Mouse (Mus musculus) embryonic facial prominence, embryonic 15.5 days (tissue): ENCODE measurements around the gene Btbd1. TPM values are rescaled to one million over a fixed set of nuclear protein-coding genes. Genes with fewer than 3 reads are reported as not detected.

Experiments used
- ATAC-seq: fragments of 200-750 bp; cut with Nextera tagmentation; 2 replicates; pipeline ENCODE4 v1.8.0; 2017; ENCODE audit warnings: low read depth, moderate TSS enrichment; ENCODE audit not compliant: insufficient number of reproducible peaks, low FRiP score, low TSS enrichment
- H3K27ac ChIP-seq: fragments of 300-500 bp; sonication (generic); replicated peaks from 2 replicates; pipeline ENCODE4 v1.5.1; 2015; ENCODE audit warnings: mild to moderate bottlenecking, inconsistent platforms
- H3K27me3 ChIP-seq: fragments of 300-500 bp; sonication (generic); 2 replicates; pipeline ENCODE4 v1.6.1; 2015; ENCODE audit warnings: inconsistent platforms
- H3K36me3 ChIP-seq: fragments of 300-500 bp; sonication (generic); 2 replicates; pipeline ENCODE4 v1.6.1; 2015; ENCODE audit warnings: mild to moderate bottlenecking, inconsistent platforms
- H3K4me1 ChIP-seq: fragments of 300-500 bp; sonication (generic); 2 replicates; pipeline ENCODE4 v1.6.1; 2015; ENCODE audit warnings: inconsistent platforms
- H3K4me2 ChIP-seq: fragments of 300-500 bp; sonication (generic); replicated peaks from 2 replicates; pipeline ENCODE4 v1.6.1; 2015; ENCODE audit warnings: mild to moderate bottlenecking, inconsistent platforms
- H3K4me3 ChIP-seq: fragments of 300-500 bp; sonication (generic); replicated peaks from 2 replicates; pipeline ENCODE4 v1.5.1; 2015; ENCODE audit warnings: mild to moderate bottlenecking, inconsistent platforms
- H3K9ac ChIP-seq: fragments of 300-500 bp; sonication (generic); 2 replicates; pipeline ENCODE4 v1.6.1; 2015; ENCODE audit warnings: inconsistent platforms
- H3K9me3 ChIP-seq: fragments of 300-500 bp; sonication (generic); replicated peaks from 2 replicates; pipeline ENCODE4 v1.6.1; 2016; ENCODE audit warnings: inconsistent platforms
- WGBS: fragments of 180-500 bp; shearing (Covaris S2); methylation state at CpG from one replicate; pipeline ENCODE4 v1.1.7; 2015; 5-methylcytosine and 5-hydroxymethylcytosine counted together
- polyA plus RNA-seq: library from polyadenylated mRNA; unstranded; fragments of >200 nt; fragmentation: Nextera tagmentation; extraction: Ambion mirVana; gene quantifications from 2 replicates; pipeline ENCODE4 v1.2.1, GENCODE M21; 2015

Gene Btbd1
- polyA plus RNA-seq, 1 experiment from 2014 or later, result 60.7 TPM

DNA sequence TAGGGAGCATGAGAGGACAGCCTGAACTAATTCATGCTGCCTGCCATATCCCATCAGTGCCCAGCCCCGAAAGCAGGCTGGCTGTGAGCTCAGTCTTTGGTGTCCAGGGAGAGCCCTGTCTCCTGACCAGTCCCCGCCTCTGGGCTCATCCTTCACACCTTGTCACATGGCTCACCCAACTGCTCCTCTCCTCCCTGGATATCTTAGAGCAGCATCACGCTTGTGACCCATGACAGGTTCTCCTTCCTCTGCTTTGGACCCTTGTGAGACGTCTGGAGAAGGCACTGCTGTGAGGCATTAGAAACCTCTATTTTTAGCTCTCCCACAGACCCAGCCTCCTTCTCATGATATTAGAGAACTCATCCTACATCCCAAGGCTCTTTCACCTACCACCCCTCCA, 32.7 kb upstream of the Btbd1 start:
- H3K4me3 ChIP-seq, result no peak overlapping the region
- peaks cover 47% of the 10 kb centered on the region for H3K27me3 ChIP-seq
- H3K9ac ChIP-seq, result no peak overlapping the region
- H3K27ac ChIP-seq, result no peak overlapping the region
- no peak for ATAC-seq
- H3K36me3 ChIP-seq, result no peaks in the 10 kb centered on the region
- H3K9me3 ChIP-seq, result no peaks in the 10 kb centered on the region
- H3K4me1 ChIP-seq, result peaks cover 20% of the 10 kb centered on the region
- no peak overlapping the region for H3K4me2 ChIP-seq
- 63% methylated on average over 4 of the region's 4 CpGs for WGBS

DNA sequence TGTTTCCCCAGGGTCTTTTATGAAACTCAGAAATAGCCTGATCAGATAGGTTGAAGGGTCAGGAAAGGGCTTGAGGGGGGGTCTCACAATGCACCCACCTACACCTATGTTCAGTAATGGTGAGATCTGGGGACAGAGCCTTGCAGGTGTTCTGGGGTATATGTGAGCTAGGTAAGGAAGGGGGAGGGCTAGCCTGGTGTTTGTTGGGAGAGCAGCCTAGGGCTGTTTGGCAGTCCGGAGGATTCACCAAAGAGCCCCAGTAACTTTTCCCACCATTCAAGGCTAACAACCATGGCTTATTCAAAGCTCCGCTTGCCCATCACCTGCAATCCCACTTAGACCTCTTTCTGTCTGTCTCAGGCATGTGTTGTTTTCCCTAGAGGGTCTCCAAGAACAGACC, 32.2 kb upstream of the Btbd1 start:
- WGBS, result 79% methylated on average over 2 of the region's 2 CpGs
- Histone ChIP-seq H3K4me3 (no peak overlapping the region), H3K27ac (no peak overlapping the region), H3K4me2 (no peak overlapping the region), H3K27me3 (peaks cover 51% of the 10 kb centered on the region), H3K9me3 (no peaks in the 10 kb centered on the region), H3K36me3 (no peaks in the 10 kb centered on the region), H3K4me1 (peaks cover 20% of the 10 kb centered on the region), H3K9ac (no peak overlapping the region)
- no peak for ATAC-seq

GRCm38 (mm10) chr7:81860996-81861395, 31.8 kb upstream of the Btbd1 start:
- H3K27ac ChIP-seq, result no peak overlapping the region; the same call in 1 of the 2 replicates
- no peak overlapping the region for H3K4me3 ChIP-seq
- 72% methylated on average over 5 of the region's 5 CpGs for WGBS
- H3K27me3 ChIP-seq, result peaks cover 52% of the 10 kb centered on the region
- no peak overlapping the region for H3K4me2 ChIP-seq
- H3K4me1 ChIP-seq, result peaks cover 20% of the 10 kb centered on the region
- H3K9me3 ChIP-seq, result no peaks in the 10 kb centered on the region
- no peak overlapping the region for H3K9ac ChIP-seq
- ATAC-seq, result no peak
- H3K36me3 ChIP-seq, result no peaks in the 10 kb centered on the region

GRCm38 (mm10) chr7:81860071-81860470, 30.8 kb upstream of the Btbd1 start:
- no peak overlapping the region for H3K27ac ChIP-seq
- no peaks in the 10 kb centered on the region for H3K36me3 ChIP-seq
- H3K4me1 ChIP-seq, result peaks cover 20% of the 10 kb centered on the region
- H3K27me3 ChIP-seq, result peaks cover 52% of the 10 kb centered on the region
- H3K4me3 ChIP-seq, result peak overlapping the region; percentile 61
- H3K9me3 ChIP-seq, result no peaks in the 10 kb centered on the region
- H3K9ac ChIP-seq, result no peak overlapping the region
- ATAC-seq, result no peak
- WGBS, result 44% methylated on average over 11 of the region's 11 CpGs
- peak overlapping the region; percentile 99 for H3K4me2 ChIP-seq

DNA sequence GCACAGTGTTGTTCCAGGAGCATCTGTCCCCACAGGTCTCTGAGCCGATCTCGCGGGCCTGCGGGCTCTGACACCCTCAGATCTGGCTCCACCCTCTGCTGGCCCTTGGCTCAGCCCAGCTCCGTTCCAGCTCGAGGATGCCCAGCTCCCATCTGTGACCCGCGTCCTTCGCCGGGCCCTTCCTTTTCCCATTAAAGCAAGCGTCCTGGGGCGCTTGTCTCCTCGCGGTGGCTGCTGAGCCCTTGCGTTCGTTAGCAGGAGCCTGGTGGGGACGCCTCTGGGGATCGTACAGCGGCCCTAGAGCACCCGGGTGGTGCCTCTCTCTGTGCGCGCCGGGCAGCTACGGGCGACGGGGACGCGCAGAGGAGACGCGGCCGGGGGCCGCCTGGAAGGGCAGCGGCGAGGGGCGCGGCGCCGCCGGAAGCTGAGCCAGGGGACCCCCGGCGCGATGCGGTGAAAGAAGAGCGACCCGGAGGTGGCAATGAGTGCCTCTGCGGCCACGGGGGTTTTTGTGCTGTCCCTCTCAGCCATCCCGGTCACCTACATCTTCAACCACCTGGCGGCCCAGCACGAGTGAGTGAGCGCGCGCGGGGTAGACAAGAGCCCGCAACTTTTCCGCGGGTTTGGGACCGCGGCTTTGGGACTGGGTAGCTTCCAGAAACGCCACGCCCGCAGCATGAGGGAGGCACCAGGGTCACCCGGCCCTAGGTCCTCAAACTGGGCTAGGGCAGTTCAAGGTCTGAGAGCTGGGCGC, 29.9 kb upstream of the Btbd1 start, which contains the start of gene Tm6sf1:
Gene Tm6sf1, plus strand, starts transcription at position 34 of the 754 bp plus-strand sequence.
- Histone ChIP-seq H3K27ac (peak within 1 kb of the TSS; percentile 44), H3K36me3 (no peaks in the 10 kb centered on the region), H3K4me1 (peaks cover 20% of the 10 kb centered on the region), H3K27me3 (peaks cover 52% of the 10 kb centered on the region), H3K4me3 (peak within 1 kb of the TSS; percentile 61), H3K9me3 (no peaks in the 10 kb centered on the region), H3K9ac (peak within 1 kb of the TSS; percentile 59), H3K4me2 (peak within 1 kb of the TSS; percentile 99)
- WGBS, result under 1% methylated on average over 64 of the region's 64 CpGs
- ATAC-seq, result peak; percentile 59; the same call in 1 of the 2 replicates

- no peak for ATAC-seq
- 17% methylated on average over 9 of the region's 9 CpGs for WGBS
Observed at GRCm38 (mm10) chr7:81858236-81858635, 29.0 kb upstream of the Btbd1 start.

DNA sequence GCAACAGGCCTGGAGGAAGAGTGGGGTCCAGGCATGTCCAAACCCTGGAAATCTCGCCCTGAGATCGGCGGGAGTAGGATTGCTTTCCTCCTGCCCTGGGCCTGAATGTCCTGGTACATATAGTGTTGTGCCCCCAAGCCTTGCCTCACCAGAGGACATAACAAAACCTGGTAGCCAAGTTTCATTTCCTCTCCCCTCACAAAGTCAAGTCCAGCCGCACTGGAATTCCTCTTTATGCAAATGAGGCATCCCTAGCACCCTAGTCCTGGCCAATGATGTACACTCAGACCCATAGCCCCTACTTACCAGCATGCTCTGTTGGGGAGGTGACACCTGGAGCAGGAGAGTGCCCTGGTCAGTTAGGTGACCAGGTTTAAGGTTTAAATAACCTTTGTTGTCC, 27.0 kb upstream of the Btbd1 start:
- ATAC-seq, result no peak
- 61% methylated on average over 4 of the region's 4 CpGs for WGBS
- no peak overlapping the region for H3K4me2 ChIP-seq
- no peaks in the 10 kb centered on the region for H3K36me3 ChIP-seq
- H3K4me3 ChIP-seq, result no peak overlapping the region
- H3K4me1 ChIP-seq, result peaks cover 20% of the 10 kb centered on the region
- no peak overlapping the region for H3K27ac ChIP-seq
- H3K9ac ChIP-seq, result no peak overlapping the region
- peaks cover 46% of the 10 kb centered on the region for H3K27me3 ChIP-seq
- H3K9me3 ChIP-seq, result no peaks in the 10 kb centered on the region

More at GRCm38 (mm10) chr7:81858236-81858635, 29.0 kb upstream of the Btbd1 start:
- Histone ChIP-seq H3K36me3 (no peaks in the 10 kb centered on the region), H3K9me3 (no peaks in the 10 kb centered on the region), H3K4me3 (peak overlapping the region; percentile 61; the same call in 1 of the 2 replicates), H3K27me3 (peaks cover 52% of the 10 kb centered on the region), H3K9ac (no peak overlapping the region), H3K27ac (no peak overlapping the region), H3K4me1 (peaks cover 20% of the 10 kb centered on the region), H3K4me2 (no peak overlapping the region)

DNA sequence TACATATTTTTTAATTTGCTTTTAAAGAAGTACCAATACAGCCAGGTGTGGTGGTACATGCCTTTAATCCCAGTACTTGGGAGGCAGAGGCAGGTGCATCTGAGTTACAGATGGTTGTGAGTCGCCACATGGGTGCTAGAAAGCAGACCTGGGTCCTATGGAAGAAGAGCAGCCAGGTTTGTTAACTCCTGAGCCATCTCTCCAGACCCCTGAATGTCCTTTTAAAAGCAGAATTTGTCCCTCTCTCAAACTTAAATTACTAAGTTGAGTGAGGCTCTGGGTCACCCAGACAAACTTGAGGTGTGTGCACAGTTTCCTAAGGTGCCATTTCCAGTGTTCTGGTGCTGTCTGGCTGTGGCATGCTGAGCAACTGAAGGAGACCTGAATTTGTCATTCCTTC, 26.5 kb upstream of the Btbd1 start, which contains the start of gene Gm10160:
Gene Gm10160, minus strand, starts transcription at position 101 of the 400 bp plus-strand sequence.
- WGBS, result 74% methylated on average over 1 of the region's 1 CpGs
- H3K27me3 ChIP-seq, result peaks cover 42% of the 10 kb centered on the region
- ATAC-seq, result no peak

GRCm38 (mm10) chr7:81854568-81855307, 25.5 kb upstream of the Btbd1 start:
- H3K9me3 ChIP-seq, result no peaks in the 10 kb centered on the region
- no peak overlapping the region for H3K4me3 ChIP-seq
- H3K27me3 ChIP-seq, result peaks cover 33% of the 10 kb centered on the region
- 67% methylated on average over 8 of the region's 8 CpGs for WGBS
- no peak overlapping the region for H3K9ac ChIP-seq
- H3K4me2 ChIP-seq, result no peak overlapping the region
- H3K4me1 ChIP-seq, result peaks cover 13% of the 10 kb centered on the region
- H3K36me3 ChIP-seq, result no peaks in the 10 kb centered on the region
- no peak overlapping the region; the same call in 1 of the 2 replicates for H3K27ac ChIP-seq
- ATAC-seq, result no peak; the same call in 1 of the 2 replicates

More for the DNA sequence above, 26.5 kb upstream of the Btbd1 start, which contains the start of gene Gm10160:
- Histone ChIP-seq H3K9ac (no peak within 1 kb of the TSS), H3K36me3 (no peaks in the 10 kb centered on the region), H3K27ac (no peak within 1 kb of the TSS), H3K9me3 (no peaks in the 10 kb centered on the region), H3K4me1 (peaks cover 20% of the 10 kb centered on the region), H3K4me3 (no peak within 1 kb of the TSS), H3K4me2 (no peak within 1 kb of the TSS)

- no peak for ATAC-seq
- Histone ChIP-seq H3K9ac (no peak overlapping the region), H3K27me3 (peaks cover 3% of the 10 kb centered on the region)
Observed at GRCm38 (mm10) chr7:81851706-81852105, 22.5 kb upstream of the Btbd1 start.

DNA sequence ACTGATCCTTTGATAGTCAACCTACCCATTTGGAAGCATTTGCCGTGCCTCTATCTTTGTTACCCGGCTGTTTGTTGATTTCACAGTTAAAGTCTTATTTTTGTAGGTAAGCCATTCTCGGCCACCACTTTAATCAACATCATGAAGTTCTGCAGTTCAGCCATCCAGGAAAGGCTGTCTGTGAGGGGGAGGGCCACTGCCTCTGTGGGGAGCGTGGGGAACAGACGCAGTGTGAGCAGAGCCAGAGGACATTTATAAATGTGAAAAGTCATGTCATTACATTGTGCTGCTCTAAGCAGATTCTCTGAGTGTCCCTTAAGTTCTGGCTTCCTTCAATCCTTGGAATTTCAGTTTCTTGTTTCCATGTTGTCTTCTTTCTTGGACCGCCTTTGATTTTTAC, 20.9 kb upstream of the Btbd1 start:
- H3K9ac ChIP-seq, result no peak overlapping the region
- no peak for ATAC-seq
- H3K4me3 ChIP-seq, result no peak overlapping the region
- 78% methylated on average over 6 of the region's 6 CpGs for WGBS
- no peaks in the 10 kb centered on the region for H3K36me3 ChIP-seq
- H3K4me1 ChIP-seq, result no peaks in the 10 kb centered on the region
- H3K27ac ChIP-seq, result no peak overlapping the region
- H3K4me2 ChIP-seq, result no peak overlapping the region
- no peaks in the 10 kb centered on the region for H3K27me3 ChIP-seq
- H3K9me3 ChIP-seq, result no peaks in the 10 kb centered on the region

More at GRCm38 (mm10) chr7:81851706-81852105, 22.5 kb upstream of the Btbd1 start:
- Histone ChIP-seq H3K27ac (no peak overlapping the region), H3K4me1 (no peaks in the 10 kb centered on the region), H3K4me3 (no peak overlapping the region), H3K36me3 (no peaks in the 10 kb centered on the region), H3K4me2 (no peak overlapping the region), H3K9me3 (no peaks in the 10 kb centered on the region)
- WGBS, result 53% methylated on average over 3 of the region's 3 CpGs
